Mouse (Mus musculus): ENCODE data around the gene Krtap2-4.

DNA sequence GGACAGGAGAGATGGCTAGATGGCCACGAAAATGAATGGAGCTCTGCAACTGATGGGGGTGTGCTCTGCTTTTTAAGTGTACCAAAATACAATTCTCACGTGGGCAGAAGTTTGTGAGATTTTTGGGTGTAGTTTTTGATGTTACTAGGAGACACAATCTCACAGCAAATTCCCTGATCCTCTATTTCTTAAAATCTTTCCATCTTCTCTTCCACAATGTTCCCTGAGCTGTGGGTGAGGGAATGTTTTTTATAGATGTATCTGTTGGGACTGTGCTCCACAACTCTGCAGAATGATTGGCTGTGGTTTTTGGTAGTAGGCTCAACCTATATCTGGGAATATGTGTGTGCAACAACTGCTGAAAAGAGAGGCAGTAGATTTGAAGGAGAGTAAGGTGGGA is 18.6 kb upstream of the Krtap2-4 start:
- TF ChIP-seq CTCF (IDR thresholded peaks at IDR 0.05; ENCODE audit: low read depth, low read length) (no peak), POLR2A (IDR thresholded peaks at IDR 0.05; ENCODE audit: extremely low read depth, insufficient read depth, low read length) (no peak)

All from liver, adult 2 months (tissue).